Mouse (Mus musculus) liver, embryonic 16.5 days (tissue): Measurements from ENCODE around the gene Tspyl3. TPM values are rescaled to one million over a fixed set of nuclear protein-coding genes. Genes with fewer than 3 reads are reported as not detected.

Experiments
- ATAC-seq: fragments of 200-750 bp; cut with Nextera tagmentation; 2 replicates; pipeline ENCODE4 v1.8.0; 2017; ENCODE audit warnings: low read depth, mild to moderate bottlenecking, moderate number of reproducible peaks, moderate library complexity
- H3K27ac ChIP-seq: fragments of 300-500 bp; sonication (generic); 2 replicates; pipeline ENCODE4 v1.5.1; 2014; ENCODE audit warnings: mild to moderate bottlenecking, low read length
- H3K27me3 ChIP-seq: fragments of 300-500 bp; sonication (generic); 2 replicates; pipeline ENCODE4 v1.6.1; 2014; ENCODE audit warnings: low read depth, low read length, mixed read lengths; ENCODE audit not compliant: control insufficient read depth, insufficient read depth
- H3K36me3 ChIP-seq: fragments of 300-500 bp; sonication (generic); 2 replicates; pipeline ENCODE4 v1.6.1; 2014; ENCODE audit warnings: mild to moderate bottlenecking; ENCODE audit not compliant: control insufficient read depth, insufficient read depth
- H3K4me1 ChIP-seq: fragments of 300-500 bp; sonication (generic); 2 replicates; pipeline ENCODE4 v1.6.1; 2014; ENCODE audit warnings: low read depth, low read length, mixed read lengths; ENCODE audit not compliant: control insufficient read depth
- H3K4me2 ChIP-seq: fragments of 300-500 bp; sonication (generic); 2 replicates; pipeline ENCODE4 v1.6.1; 2014; ENCODE audit warnings: low read depth, low read length, mixed read lengths
- H3K4me3 ChIP-seq: fragments of 300-500 bp; sonication (generic); 2 replicates; pipeline ENCODE4 v1.5.1; 2014; ENCODE audit warnings: low read depth, mild to moderate bottlenecking, low read length
- H3K9ac ChIP-seq: fragments of 300-500 bp; sonication (generic); 2 replicates; pipeline ENCODE4 v1.6.1; 2014; ENCODE audit warnings: low read depth, low read length
- H3K9me3 ChIP-seq: fragments of 300-500 bp; sonication (generic); replicated peaks from 2 replicates; pipeline ENCODE4 v1.6.1; 2016; ENCODE audit warnings: low read length; ENCODE audit not compliant: control insufficient read depth
- WGBS: fragments of 180-500 bp; shearing (Covaris S2); extraction: QIAGEN DNeasy Blood & Tissue Kit; methylation state at CpG from one replicate; pipeline ENCODE4 v1.1.7; 2014; ENCODE audit not compliant: insufficient replicate concordance; 5-methylcytosine and 5-hydroxymethylcytosine counted together
- polyA plus RNA-seq: library from polyadenylated mRNA; unstranded; fragments of >200 nt; fragmentation: Nextera tagmentation; extraction: Ambion mirVana; gene quantifications from 2 replicates; pipeline ENCODE4 v1.2.1, GENCODE M21; 2015

Tspyl3 gene
- polyA plus RNA-seq, 1 experiment from 2014 or later = 2.4 TPM

- no peak overlapping the region for H3K4me3 ChIP-seq
Observed at GRCm38 (mm10) chr2:153256604-153257003, 31.4 kb upstream of the Tspyl3 start.

GRCm38 (mm10) chr2:153249751-153250150 is 24.5 kb upstream of the Tspyl3 start:
- H3K4me2 ChIP-seq = no peak overlapping the region
- no peaks in the 10 kb centered on the region for H3K9me3 ChIP-seq
- no peak overlapping the region for H3K4me3 ChIP-seq
- no peaks in the 10 kb centered on the region for H3K27me3 ChIP-seq
- H3K27ac ChIP-seq = no peak overlapping the region
- H3K4me1 ChIP-seq = no peaks in the 10 kb centered on the region
- ATAC-seq = no peak
- no peak overlapping the region for H3K9ac ChIP-seq
- peaks cover 11% of the 10 kb centered on the region for H3K36me3 ChIP-seq
- WGBS = 70% methylated on average over 5 of the region's 5 CpGs

More at GRCm38 (mm10) chr2:153256604-153257003, 31.4 kb upstream of the Tspyl3 start:
- Histone ChIP-seq H3K27me3 (no peaks in the 10 kb centered on the region), H3K4me2 (no peak overlapping the region), H3K4me1 (peaks cover 25% of the 10 kb centered on the region), H3K36me3 (peaks cover 9% of the 10 kb centered on the region), H3K9ac (no peak overlapping the region), H3K9me3 (no peaks in the 10 kb centered on the region), H3K27ac (no peak overlapping the region)
- no peak for ATAC-seq
- 80% methylated on average over 2 of the region's 2 CpGs for WGBS

GRCm38 (mm10) chr2:153242156-153242555 is 16.9 kb upstream of the Tspyl3 start:
- peaks cover 33% of the 10 kb centered on the region for H3K4me1 ChIP-seq

GRCm38 (mm10) chr2:153241250-153242014 is 16.2 kb upstream of the Tspyl3 start, which contains the start of the genes Plagl2 and Pofut1:
Plagl2 (minus strand) TSS chr2:153241426.
Pofut1 (plus strand) TSS chr2:153241533.
- ATAC-seq = peak; percentile 95
- Histone ChIP-seq H3K36me3 (peaks cover 13% of the 10 kb centered on the region; the same call in 1 of the 2 replicates), H3K27ac (peak within 1 kb of the TSS; percentile 97), H3K27me3 (no peaks in the 10 kb centered on the region), H3K9me3 (no peaks in the 10 kb centered on the region), H3K9ac (peak within 1 kb of the TSS; percentile 98), H3K4me3 (peak within 1 kb of the TSS; percentile 88), H3K4me2 (peak within 1 kb of the TSS; percentile 85), H3K4me1 (peaks cover 39% of the 10 kb centered on the region)
- WGBS = under 1% methylated on average over 53 of the region's 72 CpGs

More at GRCm38 (mm10) chr2:153242156-153242555, 16.9 kb upstream of the Tspyl3 start:
- Histone ChIP-seq H3K27ac (peak overlapping the region; percentile 90), H3K4me3 (peak overlapping the region; percentile 88), H3K36me3 (peaks cover 8% of the 10 kb centered on the region; the same call in 1 of the 2 replicates), H3K9ac (peak overlapping the region; percentile 88), H3K27me3 (no peaks in the 10 kb centered on the region), H3K9me3 (no peaks in the 10 kb centered on the region), H3K4me2 (peak overlapping the region; percentile 85)
- WGBS = 47% methylated on average over 6 of the region's 6 CpGs
- no peak for ATAC-seq

- peaks cover 19% of the 10 kb centered on the region for H3K36me3 ChIP-seq
Observed at GRCm38 (mm10) chr2:153240701-153241235, 15.5 kb upstream of the Tspyl3 start.

GRCm38 (mm10) chr2:153239860-153240480 is 14.7 kb upstream of the Tspyl3 start:
- no peak for ATAC-seq
- H3K4me2 ChIP-seq = peak overlapping the region; percentile 85
- peak overlapping the region; percentile 98 for H3K9ac ChIP-seq
- H3K36me3 ChIP-seq = peaks cover 27% of the 10 kb centered on the region
- no peaks in the 10 kb centered on the region for H3K27me3 ChIP-seq
- 9% methylated on average over 19 of the region's 22 CpGs for WGBS
- H3K27ac ChIP-seq = peak overlapping the region; percentile 97
- peak overlapping the region; percentile 88 for H3K4me3 ChIP-seq
- H3K4me1 ChIP-seq = peaks cover 42% of the 10 kb centered on the region
- H3K9me3 ChIP-seq = no peaks in the 10 kb centered on the region

More at GRCm38 (mm10) chr2:153240701-153241235, 15.5 kb upstream of the Tspyl3 start:
- Histone ChIP-seq H3K4me3 (peak overlapping the region; percentile 88), H3K4me2 (peak overlapping the region; percentile 85), H3K9me3 (no peaks in the 10 kb centered on the region), H3K27me3 (no peaks in the 10 kb centered on the region), H3K9ac (peak overlapping the region; percentile 98), H3K4me1 (peaks cover 40% of the 10 kb centered on the region), H3K27ac (peak overlapping the region; percentile 97)
- peak; percentile 75 for ATAC-seq
- WGBS = under 1% methylated on average over 33 of the region's 33 CpGs

- WGBS = 35% methylated on average over 7 of the region's 7 CpGs
- Histone ChIP-seq H3K36me3 (peaks cover 34% of the 10 kb centered on the region), H3K4me1 (peaks cover 42% of the 10 kb centered on the region), H3K4me3 (peak overlapping the region; percentile 88), H3K27ac (peak overlapping the region; percentile 97), H3K4me2 (peak overlapping the region; percentile 85), H3K27me3 (no peaks in the 10 kb centered on the region), H3K9ac (peak overlapping the region; percentile 98), H3K9me3 (no peaks in the 10 kb centered on the region)
- ATAC-seq = no peak
Observed at GRCm38 (mm10) chr2:153239021-153239859, 14.0 kb upstream of the Tspyl3 start.

GRCm38 (mm10) chr2:153238406-153238805 is 13.2 kb upstream of the Tspyl3 start:
- Histone ChIP-seq H3K27ac (peak overlapping the region; percentile 97), H3K9me3 (no peaks in the 10 kb centered on the region), H3K36me3 (peaks cover 42% of the 10 kb centered on the region), H3K4me3 (peak overlapping the region; percentile 88), H3K9ac (peak overlapping the region; percentile 98), H3K27me3 (no peaks in the 10 kb centered on the region), H3K4me2 (peak overlapping the region; percentile 85), H3K4me1 (peaks cover 42% of the 10 kb centered on the region)
- ATAC-seq = no peak
- 43% methylated on average over 2 of the region's 2 CpGs for WGBS
